Mouse (Mus musculus) brain, embryonic 14.5 days (tissue): ENCODE data around the gene Lsamp. TPM values are rescaled to one million over a fixed set of nuclear protein-coding genes. Genes with fewer than 3 reads are reported as not detected.

Source experiments
- DNase-seq: peaks from one replicate; pipeline ENCODE4 v3.0.0-alpha.2; 2011; ENCODE audit warnings: low read depth
- CTCF ChIP-seq: fragments of 200-500 bp; IDR thresholded peaks from 2 replicates; pipeline ENCODE4 v1.5.1; 2012; ENCODE audit warnings: inconsistent platforms, mild to moderate bottlenecking, moderate library complexity, borderline replicate concordance; ENCODE audit not compliant: insufficient read depth, insufficient read length; ENCODE audit errors: extremely low read depth
- POLR2A ChIP-seq: fragments of 200-500 bp; IDR thresholded peaks from 2 replicates; pipeline ENCODE4 v1.6.1; 2012; ENCODE audit warnings: mild to moderate bottlenecking, inconsistent platforms, borderline replicate concordance; ENCODE audit not compliant: poor library complexity, insufficient read depth, insufficient read length, severe bottlenecking; ENCODE audit errors: extremely low read depth
- polyA plus RNA-seq: library from polyadenylated mRNA; depleted of rRNA; stranded (reverse); fragments of >200 nt; gene quantifications from 2 replicates; pipeline ENCODE4 v1.2.3, GENCODE M21; 2012

The Lsamp gene
- polyA plus RNA-seq, 1 experiment: 45.1 TPM

GRCm38 (mm10) chr16:42022566-42022965, 2038.4 kb downstream of the Lsamp start:
- no peak for DNase-seq

GRCm38 (mm10) chr16:42032030-42032429, 2047.9 kb downstream of the Lsamp start:
- no peak for DNase-seq
- TF ChIP-seq CTCF: no peak
- TF ChIP-seq POLR2A: no peak

More at GRCm38 (mm10) chr16:42022566-42022965, 2038.4 kb downstream of the Lsamp start:
- TF ChIP-seq POLR2A (no peak), CTCF (no peak)

- TF ChIP-seq CTCF (no peak), POLR2A (no peak)
- no peak for DNase-seq
Measured at GRCm38 (mm10) chr16:42033449-42033848, 2049.3 kb downstream of the Lsamp start.

GRCm38 (mm10) chr16:42048138-42048537, 2064.0 kb downstream of the Lsamp start:
- no peak for DNase-seq
- TF ChIP-seq POLR2A (no peak), CTCF (no peak)

- no peak for TF ChIP-seq POLR2A
- TF ChIP-seq CTCF: no peak
- no peak for DNase-seq
Measured at GRCm38 (mm10) chr16:42059927-42060326, 2075.8 kb downstream of the Lsamp start.

- no peak for DNase-seq
- TF ChIP-seq CTCF: no peak
- TF ChIP-seq POLR2A: no peak
Measured at GRCm38 (mm10) chr16:42074325-42074724, 2090.2 kb downstream of the Lsamp start.

- no peak for DNase-seq
- TF ChIP-seq POLR2A (no peak), CTCF (no peak)
Measured at GRCm38 (mm10) chr16:42079573-42079972, 2095.4 kb downstream of the Lsamp start.

GRCm38 (mm10) chr16:42081611-42082010, 2097.4 kb downstream of the Lsamp start:
- DNase-seq: peak; percentile 15
- no peak for TF ChIP-seq CTCF
- TF ChIP-seq POLR2A: no peak

- no peak for DNase-seq
- TF ChIP-seq POLR2A (no peak), CTCF (no peak)
Measured at GRCm38 (mm10) chr16:42097510-42097909, 2113.3 kb downstream of the Lsamp start.

GRCm38 (mm10) chr16:42102186-42102585, 2118.0 kb downstream of the Lsamp start:
- TF ChIP-seq CTCF (no peak), POLR2A (no peak)
- DNase-seq: no peak

GRCm38 (mm10) chr16:42102635-42103034, 2118.5 kb downstream of the Lsamp start:
- TF ChIP-seq POLR2A (no peak), CTCF (no peak)
- DNase-seq: peak; percentile 87

- no peak for DNase-seq
- TF ChIP-seq POLR2A: no peak
- no peak for TF ChIP-seq CTCF
Measured at GRCm38 (mm10) chr16:42112251-42112650, 2128.1 kb downstream of the Lsamp start.
